Mouse (Mus musculus): Measurements from ENCODE around the gene Sncg. TPM values are rescaled to one million over a fixed set of nuclear protein-coding genes. Genes with fewer than 3 reads are reported as not detected.

Gene Sncg
- polyA plus RNA-seq, 1 experiment from 2014 or later = 11.2 TPM

- Histone ChIP-seq H3K36me3 (peaks cover 5% of the 10 kb centered on the region), H3K4me1 (no peaks in the 10 kb centered on the region), H3K4me3 (replicated peaks) (no peak overlapping the region), H3K4me2 (no peak overlapping the region), H3K27ac (no peak overlapping the region), H3K27me3 (no peaks in the 10 kb centered on the region), H3K9ac (no peak overlapping the region), H3K9me3 (replicated peaks) (no peaks in the 10 kb centered on the region)
- 60% methylated on average over 4 of the region's 4 CpGs for WGBS
- ATAC-seq (replicated peaks; ENCODE audit: low FRiP score) = no peak
Observed at GRCm38 (mm10) chr14:34393295-34393694, 18.7 kb upstream of the Sncg start.

DNA sequence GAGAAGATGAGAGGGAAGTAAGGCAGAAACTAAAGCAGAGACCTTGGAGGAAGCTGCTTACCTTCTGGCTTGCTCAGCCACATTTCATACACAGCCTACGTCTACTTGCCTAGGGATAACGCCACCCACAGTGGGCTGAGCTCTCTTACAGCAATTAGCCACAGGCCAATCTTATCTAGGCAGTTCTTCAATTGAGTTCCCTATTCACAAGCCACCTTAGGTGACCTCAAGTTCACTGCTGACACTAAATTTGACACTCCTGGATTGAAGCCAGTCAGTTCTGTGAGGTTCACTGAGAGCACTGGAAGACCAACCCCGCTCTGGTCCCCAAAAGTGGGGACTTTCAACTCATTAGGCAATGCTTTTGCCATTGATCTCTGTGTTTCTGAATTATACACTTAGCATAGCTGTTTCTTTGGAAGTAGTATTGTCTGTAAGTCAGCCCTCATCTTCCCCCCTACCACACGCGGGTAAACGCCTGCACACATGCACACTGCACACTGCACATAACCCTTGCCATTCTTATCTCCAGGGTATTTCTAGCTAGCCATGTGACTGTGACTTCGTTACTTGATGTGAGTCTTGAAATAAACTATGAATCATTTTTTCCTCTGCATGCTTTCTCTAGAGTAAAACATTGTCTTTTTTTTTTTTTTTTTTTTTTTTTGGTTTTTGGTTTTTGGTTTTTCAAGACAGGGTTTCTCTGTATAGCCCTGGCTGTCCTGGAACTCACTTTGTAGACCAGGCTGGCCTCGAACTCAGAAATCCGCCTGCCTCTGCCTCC lies 8.5 kb upstream of the Sncg start:
- peaks cover 13% of the 10 kb centered on the region for H3K4me1 ChIP-seq
- WGBS = 92% methylated on average over 9 of the region's 9 CpGs
- no peak overlapping the region for H3K27ac ChIP-seq
- no peaks in the 10 kb centered on the region; the same call in 1 of the 2 replicates for H3K9me3 ChIP-seq (replicated peaks)
- ATAC-seq (replicated peaks; ENCODE audit: low FRiP score) = no peak
- no peak overlapping the region for H3K4me3 ChIP-seq (replicated peaks)
- no peak overlapping the region for H3K9ac ChIP-seq
- H3K36me3 ChIP-seq = 0 out of 2 replicates have a peak, but pooled peaks cover 5% of the 10 kb centered on the region
- H3K4me2 ChIP-seq = no peak overlapping the region
- no peaks in the 10 kb centered on the region for H3K27me3 ChIP-seq

DNA sequence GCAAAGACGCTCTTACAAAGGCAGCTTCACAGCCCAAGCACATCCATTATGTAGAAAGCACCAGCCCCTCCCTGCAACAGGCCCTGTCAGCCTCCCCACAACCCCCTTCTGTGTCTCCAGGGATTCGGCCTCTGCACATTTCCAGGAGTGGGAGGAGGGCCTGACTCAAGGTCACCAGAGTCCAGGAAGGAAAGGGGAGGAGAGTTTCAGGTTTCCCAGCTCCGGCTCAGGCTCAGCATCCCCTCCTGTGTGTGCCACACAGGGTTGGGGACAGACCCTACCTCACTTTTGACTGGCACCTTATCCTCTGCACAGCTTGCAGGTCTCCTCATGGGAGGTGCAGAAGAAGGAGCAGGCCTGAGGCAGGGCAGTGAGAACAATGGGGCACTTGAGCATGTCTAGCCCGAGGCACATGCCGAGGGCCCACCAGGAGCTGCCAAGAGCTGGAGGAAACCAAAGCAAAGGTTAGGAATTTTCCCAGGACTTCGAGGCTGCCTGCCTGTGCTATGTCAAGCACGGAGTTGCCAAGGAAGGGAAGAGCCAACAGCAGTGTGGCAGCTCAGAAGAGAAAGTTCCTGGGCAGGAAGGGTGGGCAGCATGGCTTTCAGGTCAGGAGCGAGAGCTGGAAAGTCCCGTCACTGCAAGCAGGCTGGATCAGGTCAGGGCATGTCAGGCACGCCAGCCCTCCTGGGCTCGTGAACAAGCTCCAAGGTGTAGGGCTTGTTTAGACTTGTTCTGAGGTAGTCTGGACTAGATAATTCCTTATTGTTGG lies 4.2 kb upstream of the Sncg start:
- peak overlapping the region; percentile 45 for H3K4me2 ChIP-seq
- ATAC-seq (replicated peaks; ENCODE audit: low FRiP score) = peak; percentile 87
- 9% methylated on average over 11 of the region's 11 CpGs for WGBS
- H3K27ac ChIP-seq = peak overlapping the region; percentile 91
- 0 out of 2 replicates have a peak, but pooled peaks cover 5% of the 10 kb centered on the region for H3K36me3 ChIP-seq
- peaks cover 39% of the 10 kb centered on the region for H3K4me1 ChIP-seq
- H3K27me3 ChIP-seq = no peaks in the 10 kb centered on the region
- H3K4me3 ChIP-seq (replicated peaks) = peak overlapping the region; percentile 21; the same call in 1 of the 2 replicates
- no peaks in the 10 kb centered on the region; the same call in 1 of the 2 replicates for H3K9me3 ChIP-seq (replicated peaks)
- H3K9ac ChIP-seq = peak overlapping the region; percentile 29; the same call in 1 of the 2 replicates

DNA sequence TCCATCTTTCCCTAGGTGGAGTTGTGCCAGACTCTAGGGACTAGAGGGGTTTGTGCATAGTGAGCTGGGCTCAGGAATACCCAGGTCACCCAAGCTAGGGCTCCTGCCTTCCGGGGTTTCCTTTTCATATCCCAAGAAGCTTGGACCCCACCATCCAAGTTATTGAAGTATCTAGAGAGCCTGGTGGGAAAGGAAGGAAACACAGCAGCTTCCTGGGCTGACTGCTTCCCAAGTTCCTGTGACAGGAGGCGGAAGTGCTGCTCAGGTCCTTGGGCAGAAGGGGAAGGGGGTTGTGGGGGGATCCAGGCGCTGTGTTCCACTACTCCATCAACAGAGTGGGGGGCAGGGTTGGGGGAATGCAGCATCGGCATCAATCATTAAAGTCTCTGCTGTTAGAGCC lies 2.5 kb upstream of the Sncg start:
- peak overlapping the region; percentile 43 for H3K4me2 ChIP-seq
- peaks cover 39% of the 10 kb centered on the region for H3K4me1 ChIP-seq
- no peak overlapping the region for H3K9ac ChIP-seq
- no peaks in the 10 kb centered on the region for H3K9me3 ChIP-seq (replicated peaks)
- ATAC-seq (replicated peaks; ENCODE audit: low FRiP score) = no peak
- peak overlapping the region; percentile 33 for H3K4me3 ChIP-seq (replicated peaks)
- no peaks in the 10 kb centered on the region for H3K27me3 ChIP-seq
- WGBS = 62% methylated on average over 4 of the region's 4 CpGs
- no peaks in the 10 kb centered on the region for H3K36me3 ChIP-seq
- H3K27ac ChIP-seq = peak overlapping the region; percentile 91

DNA sequence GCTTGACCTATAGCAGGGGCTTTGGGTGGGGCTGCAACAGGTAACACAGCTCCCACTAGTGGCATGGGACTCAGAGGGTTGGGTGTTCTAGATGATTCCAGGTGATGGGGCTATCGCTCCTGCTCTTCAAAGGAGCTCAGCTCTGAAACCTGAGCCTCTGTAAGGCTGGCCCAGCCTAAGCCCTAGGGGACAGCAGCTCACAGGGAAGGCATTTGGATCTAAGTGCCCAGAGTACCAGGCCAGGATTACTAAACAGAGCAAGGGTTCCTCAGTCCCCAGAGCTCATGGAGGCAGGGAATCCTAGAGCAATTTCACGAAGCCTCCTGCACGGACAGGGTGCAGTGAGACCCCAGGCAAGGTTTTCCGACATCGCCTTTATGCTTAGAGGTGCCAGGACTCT lies 1.4 kb upstream of the Sncg start:
- WGBS = 79% methylated on average over 5 of the region's 5 CpGs
- no peak for ATAC-seq (replicated peaks; ENCODE audit: low FRiP score)
- peaks cover 39% of the 10 kb centered on the region for H3K4me1 ChIP-seq
- H3K9me3 ChIP-seq (replicated peaks) = no peaks in the 10 kb centered on the region
- no peaks in the 10 kb centered on the region for H3K36me3 ChIP-seq
- no peaks in the 10 kb centered on the region for H3K27me3 ChIP-seq
- peak overlapping the region; percentile 43 for H3K4me2 ChIP-seq
- 0 out of 2 replicates have a peak overlapping the region, but pooled peaks have one; percentile 6 for H3K9ac ChIP-seq
- H3K27ac ChIP-seq = 0 out of 2 replicates have a peak overlapping the region, but pooled peaks have one; percentile 91
- peak overlapping the region; percentile 33 for H3K4me3 ChIP-seq (replicated peaks)

DNA sequence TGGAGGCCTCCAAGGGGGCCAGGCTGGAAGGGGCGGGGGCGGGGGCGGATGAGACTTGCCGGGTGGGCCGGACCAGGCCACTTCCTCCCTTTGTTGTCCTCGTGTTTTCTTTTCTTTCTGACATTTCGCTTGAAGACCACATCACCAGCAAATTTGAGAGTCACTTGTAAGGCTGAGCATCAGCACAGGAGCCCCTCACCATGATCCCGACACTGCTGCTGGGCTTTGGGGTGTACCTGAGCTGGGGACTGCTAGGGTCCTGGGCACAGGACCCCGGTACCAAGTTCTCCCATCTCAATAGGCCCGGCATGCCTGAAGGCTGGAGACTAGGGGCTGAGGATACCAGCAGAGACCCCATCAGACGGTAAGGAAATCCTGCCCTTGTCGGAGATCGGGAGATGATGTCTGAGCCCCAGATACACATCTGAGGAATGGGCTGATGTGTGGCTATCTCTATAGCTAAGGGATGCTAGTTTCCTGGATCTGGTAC lies 871 bp upstream of the Sncg start, which contains the start of gene Mmrn2:
Gene Mmrn2, plus strand, starts transcription at position 51 of the 490 bp plus-strand sequence.
- H3K36me3 ChIP-seq = no peaks in the 10 kb centered on the region
- ATAC-seq (replicated peaks; ENCODE audit: low FRiP score) = no peak
- 0 out of 2 replicates have a peak within 1 kb of the TSS, but pooled peaks have one; percentile 6 for H3K9ac ChIP-seq
- no peaks in the 10 kb centered on the region for H3K9me3 ChIP-seq (replicated peaks)
- H3K27me3 ChIP-seq = no peaks in the 10 kb centered on the region
- H3K4me1 ChIP-seq = peaks cover 39% of the 10 kb centered on the region
- H3K4me2 ChIP-seq = peak within 1 kb of the TSS; percentile 43
- WGBS = 68% methylated on average over 13 of the region's 13 CpGs
- peak within 1 kb of the TSS; percentile 91; the same call in 1 of the 2 replicates for H3K27ac ChIP-seq
- H3K4me3 ChIP-seq (replicated peaks) = peak within 1 kb of the TSS; percentile 33

DNA sequence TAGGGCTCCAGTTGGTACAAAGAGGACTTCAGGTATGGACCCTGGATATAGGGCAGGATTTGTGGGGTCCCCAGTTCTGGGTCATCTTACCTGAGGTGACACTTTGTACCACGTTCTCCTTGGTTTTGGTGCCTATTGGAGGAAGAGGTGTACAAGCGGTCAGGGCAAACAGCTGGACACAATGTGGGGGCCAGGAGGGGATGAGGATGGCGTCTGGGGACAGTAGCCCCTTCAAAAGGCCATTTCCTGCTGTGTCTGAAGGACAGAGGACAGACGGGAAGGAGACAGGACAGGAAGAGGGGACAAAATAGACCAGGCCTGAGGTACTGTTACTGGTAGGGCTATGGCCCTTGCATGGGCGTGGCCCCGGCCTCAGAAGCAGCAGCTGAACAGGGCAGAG lies 1.0 kb downstream of the Sncg start:
- 77% methylated on average over 6 of the region's 6 CpGs for WGBS
- Histone ChIP-seq H3K36me3 (no peaks in the 10 kb centered on the region), H3K27ac (no peak overlapping the region), H3K4me1 (peaks cover 31% of the 10 kb centered on the region), H3K27me3 (no peaks in the 10 kb centered on the region), H3K9ac (no peak overlapping the region), H3K4me2 (no peak overlapping the region), H3K4me3 (replicated peaks) (no peak overlapping the region), H3K9me3 (replicated peaks) (no peaks in the 10 kb centered on the region)
- no peak for ATAC-seq (replicated peaks; ENCODE audit: low FRiP score)

- whole genome bisulfite sequencing = 87% methylated on average over 6 of the region's 6 CpGs
- Histone ChIP-seq H3K4me2 (no peak overlapping the region), H3K9ac (no peak overlapping the region), H3K9me3 (replicated peaks) (no peaks in the 10 kb centered on the region), H3K27me3 (no peaks in the 10 kb centered on the region), H3K36me3 (no peaks in the 10 kb centered on the region), H3K4me1 (peaks cover 23% of the 10 kb centered on the region), H3K27ac (no peak overlapping the region), H3K4me3 (replicated peaks) (no peak overlapping the region)
- no peak for ATAC-seq (replicated peaks; ENCODE audit: low FRiP score)
Observed at GRCm38 (mm10) chr14:34372646-34373045, 1.9 kb downstream of the Sncg start.

DNA sequence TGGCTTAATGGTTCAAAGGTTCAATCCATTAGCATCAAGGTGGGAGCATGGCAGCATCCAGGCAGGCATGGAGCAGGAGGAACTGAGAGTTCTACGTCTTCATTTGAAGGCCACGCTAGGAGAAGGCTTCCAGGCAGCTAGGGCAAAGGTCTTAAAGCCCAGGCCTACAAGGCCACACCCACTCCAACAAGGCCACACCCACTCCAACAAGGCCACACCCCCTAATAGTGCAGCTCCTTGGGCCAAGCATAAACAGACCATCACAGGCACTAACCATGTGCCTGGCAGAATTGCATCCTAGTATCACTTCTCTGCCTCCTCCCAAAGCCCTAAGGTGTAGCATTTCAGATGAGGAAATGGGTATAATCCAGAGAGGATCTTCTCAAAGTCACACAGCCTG lies 2.8 kb downstream of the Sncg start:
- Histone ChIP-seq H3K27ac (no peak overlapping the region), H3K4me1 (peaks cover 16% of the 10 kb centered on the region), H3K36me3 (no peaks in the 10 kb centered on the region), H3K4me2 (no peak overlapping the region), H3K9me3 (replicated peaks) (no peaks in the 10 kb centered on the region), H3K4me3 (replicated peaks) (no peak overlapping the region), H3K27me3 (no peaks in the 10 kb centered on the region), H3K9ac (no peak overlapping the region)
- no peak for ATAC-seq (replicated peaks; ENCODE audit: low FRiP score)
- 52% methylated on average over 2 of the region's 2 CpGs for WGBS

DNA sequence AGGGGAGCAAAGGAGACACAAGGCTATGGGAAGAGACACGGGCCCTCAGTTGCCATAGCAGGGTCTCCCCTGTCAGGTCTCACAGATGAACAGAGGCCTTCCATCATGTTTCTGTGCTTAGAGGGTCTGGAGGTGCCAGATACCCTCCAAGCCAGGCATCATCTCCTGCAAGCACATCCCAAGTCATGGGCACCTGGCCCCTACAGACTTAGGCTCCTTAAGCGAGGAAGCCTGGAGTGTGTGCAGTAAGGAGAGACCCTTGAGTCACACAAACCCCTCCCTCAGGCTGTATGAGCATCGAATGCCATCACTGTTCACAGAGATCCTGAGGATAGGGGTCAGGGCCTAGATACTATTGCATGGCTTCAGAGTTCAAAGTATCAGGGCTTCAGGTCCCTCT lies 3.7 kb downstream of the Sncg start:
- no peak overlapping the region for H3K27ac ChIP-seq
- no peak for ATAC-seq (replicated peaks; ENCODE audit: low FRiP score)
- no peak overlapping the region for H3K9ac ChIP-seq
- no peak overlapping the region for H3K4me2 ChIP-seq
- 94% methylated on average over 3 of the region's 3 CpGs for WGBS
- no peaks in the 10 kb centered on the region for H3K27me3 ChIP-seq
- no peaks in the 10 kb centered on the region for H3K36me3 ChIP-seq
- no peak overlapping the region for H3K4me3 ChIP-seq (replicated peaks)
- no peaks in the 10 kb centered on the region for H3K9me3 ChIP-seq (replicated peaks)
- peaks cover 15% of the 10 kb centered on the region for H3K4me1 ChIP-seq

DNA sequence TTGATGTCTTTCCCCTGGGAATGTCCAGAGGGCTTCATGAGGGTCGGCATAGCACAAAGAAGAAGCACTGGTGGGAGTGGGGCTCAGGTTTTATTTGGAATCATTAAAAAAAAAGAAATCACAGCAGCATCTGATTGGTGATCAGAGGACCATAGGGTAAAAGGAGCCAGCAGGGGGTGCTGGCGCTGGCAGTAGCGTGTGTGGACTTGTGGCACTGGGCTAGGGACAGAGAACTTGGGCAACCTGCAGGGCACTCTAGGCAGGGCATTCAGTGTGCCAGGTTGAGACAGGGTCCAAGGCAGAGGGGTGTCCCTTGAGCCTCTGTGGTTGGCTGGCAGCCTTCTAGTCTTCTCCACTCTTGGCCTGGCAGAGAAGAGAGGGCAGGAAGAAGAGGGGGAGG lies 4.4 kb downstream of the Sncg start:
- no peaks in the 10 kb centered on the region for H3K27me3 ChIP-seq

GRCm38 (mm10) chr14:34365147-34365507 lies 9.5 kb downstream of the Sncg start:
- H3K4me3 ChIP-seq (replicated peaks) = no peak overlapping the region
- no peak overlapping the region for H3K9ac ChIP-seq
- no peaks in the 10 kb centered on the region for H3K9me3 ChIP-seq (replicated peaks)
- no peak for ATAC-seq (replicated peaks; ENCODE audit: low FRiP score)
- WGBS = 87% methylated on average over 2 of the region's 2 CpGs
- H3K27me3 ChIP-seq = no peaks in the 10 kb centered on the region
- H3K27ac ChIP-seq = no peak overlapping the region
- H3K4me2 ChIP-seq = no peak overlapping the region
- H3K4me1 ChIP-seq = peaks cover 15% of the 10 kb centered on the region
- no peaks in the 10 kb centered on the region for H3K36me3 ChIP-seq

More for the DNA sequence above, 4.4 kb downstream of the Sncg start:
- no peak overlapping the region for H3K4me2 ChIP-seq
- H3K9me3 ChIP-seq (replicated peaks) = no peaks in the 10 kb centered on the region
- 67% methylated on average over 3 of the region's 3 CpGs for WGBS
- H3K9ac ChIP-seq = no peak overlapping the region
- H3K27ac ChIP-seq = no peak overlapping the region
- peaks cover 15% of the 10 kb centered on the region for H3K4me1 ChIP-seq
- no peaks in the 10 kb centered on the region for H3K36me3 ChIP-seq
- no peak overlapping the region for H3K4me3 ChIP-seq (replicated peaks)
- no peak for ATAC-seq (replicated peaks; ENCODE audit: low FRiP score)

Data from kidney, embryonic 15.5 days (tissue).